Mouse (Mus musculus) kidney, postnatal 4 days (tissue): ENCODE results near the gene Trp63.
"Not testable (repeated sequence)": the region's sequence is repeated elsewhere in the genome, so short reads cannot be mapped to it uniquely, and the experiment has no call there.

Experiments
- DNase-seq, 2 experiments: peaks; one replicate each; pipeline ENCODE4 v3.0.0; 2021; ENCODE audit warnings: mixed read lengths in 2 of 2

Trp63 gene

DNA sequence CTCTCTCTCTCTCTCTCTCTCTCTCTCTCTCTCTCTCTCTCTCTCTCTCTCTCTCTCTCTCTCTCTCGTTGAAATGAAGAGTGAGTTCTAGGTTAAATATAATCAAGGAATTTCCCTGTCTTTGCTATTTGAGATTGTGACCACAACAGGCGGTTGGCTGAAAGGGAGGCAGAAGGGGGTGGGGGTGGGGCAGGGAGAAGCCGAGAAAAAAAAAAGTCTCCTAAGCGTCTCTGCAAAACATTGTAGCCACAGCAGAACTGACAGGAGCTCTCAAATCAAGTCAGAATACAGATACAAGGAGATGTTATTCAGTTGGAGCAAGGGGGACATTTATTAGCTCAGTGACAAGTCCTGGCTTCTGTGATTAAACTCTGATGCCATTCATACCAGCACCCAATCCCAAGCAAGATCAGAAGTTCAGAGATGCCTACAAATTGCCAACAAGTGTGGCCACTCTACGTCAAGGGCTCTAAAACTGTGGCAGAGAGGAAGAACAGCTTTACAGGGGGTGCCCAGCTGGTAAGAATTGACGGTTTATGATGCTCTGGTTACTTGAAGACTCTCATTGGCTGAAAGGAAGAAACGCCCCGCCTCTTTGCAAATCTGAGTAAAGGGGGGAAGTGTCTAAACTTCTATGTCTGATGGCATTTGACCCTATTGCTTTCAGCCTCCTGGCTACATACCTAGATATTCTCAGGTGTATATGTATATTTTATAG, at the start of gene Trp63:
TSS of gene Trp63 (plus strand) at position 233 of the 718 bp plus-strand sequence.
- no peak for DNase-seq

GRCm38 (mm10) chr16:25644716-25645115, 38.8 kb upstream of the Trp63 start:
- DNase-seq: not testable (repeated sequence)

- no peak for DNase-seq
Observed at GRCm38 (mm10) chr16:25660510-25661235, 22.9 kb upstream of the Trp63 start.

- DNase-seq: no peak
Observed at GRCm38 (mm10) chr16:25663116-25663515, 20.4 kb upstream of the Trp63 start.

GRCm38 (mm10) chr16:25673861-25674440, 9.6 kb upstream of the Trp63 start:
- no peak for DNase-seq

GRCm38 (mm10) chr16:25680369-25680768, 3.2 kb upstream of the Trp63 start:
- peak; percentile 14 to 26 for DNase-seq

DNA sequence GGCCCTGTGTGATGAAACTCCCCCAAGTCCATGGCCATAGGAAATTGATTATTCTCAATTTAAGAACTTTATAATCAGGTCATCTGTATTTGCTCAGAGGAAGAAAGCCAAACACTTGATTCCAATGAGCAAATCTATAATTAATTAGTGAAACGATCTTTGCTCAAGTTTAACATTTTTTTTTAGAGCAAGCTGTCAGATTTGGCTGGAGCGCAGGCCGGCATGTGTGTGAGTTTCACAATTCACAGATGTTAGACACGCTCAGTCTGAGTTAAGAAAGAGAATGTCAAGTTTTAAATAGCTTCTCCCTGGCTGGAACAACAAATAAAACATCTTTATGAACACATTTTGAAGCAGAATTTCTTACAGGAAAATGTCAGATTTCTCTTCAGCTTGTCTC, 1.0 kb upstream of the Trp63 start:
- DNase-seq: peak; percentile 6 to 14

- DNase-seq: no peak
Observed at GRCm38 (mm10) chr16:25684572-25684971, 1.0 kb downstream of the Trp63 start.

- DNase-seq: no peak
Observed at GRCm38 (mm10) chr16:25690612-25691011, 7.0 kb downstream of the Trp63 start.

DNA sequence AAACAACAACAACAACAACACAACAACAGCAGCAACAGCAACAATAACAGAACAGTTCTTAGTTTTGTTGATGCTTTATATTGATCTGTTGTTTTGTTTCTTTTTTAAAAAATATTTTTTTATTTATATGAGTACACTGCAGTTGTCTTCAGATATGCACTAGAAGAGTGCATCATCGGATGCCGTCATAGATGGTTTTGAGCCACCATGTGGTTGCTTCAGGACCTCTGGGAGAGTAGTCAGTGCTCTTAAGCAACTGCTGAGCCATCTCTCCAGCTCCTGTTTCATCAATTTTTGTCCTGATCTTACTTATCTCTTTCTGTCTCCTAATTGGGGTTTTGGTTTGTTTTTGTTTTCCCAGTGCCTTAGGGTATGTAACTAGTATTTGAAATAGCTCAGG, 17.7 kb downstream of the Trp63 start:
- no peak for DNase-seq

GRCm38 (mm10) chr16:25706260-25706659, 22.7 kb downstream of the Trp63 start:
- DNase-seq: no peak

GRCm38 (mm10) chr16:25715790-25716189, 32.2 kb downstream of the Trp63 start:
- no peak for DNase-seq

- no peak for DNase-seq
Observed at GRCm38 (mm10) chr16:25723131-25723530, 39.6 kb downstream of the Trp63 start.

DNA sequence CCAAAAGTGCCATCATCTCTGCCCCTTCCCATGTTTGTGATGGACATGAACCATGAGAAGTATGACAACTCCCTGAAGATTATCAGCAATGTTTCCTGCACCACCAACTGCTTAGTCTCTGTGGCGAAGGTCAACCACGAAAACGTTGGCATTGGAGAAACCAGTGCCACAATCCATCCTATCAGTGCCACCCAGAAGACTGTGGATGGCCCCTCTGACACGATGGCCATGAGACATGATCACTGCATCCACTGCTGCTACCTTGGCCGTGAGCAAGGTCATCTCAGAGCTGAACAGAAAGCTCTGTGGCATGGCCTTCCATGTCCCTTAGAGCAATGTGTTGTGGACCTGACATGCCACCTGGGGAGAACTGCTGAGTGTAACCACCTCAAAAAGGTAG, 43.4 kb downstream of the Trp63 start:
- DNase-seq: no peak

- DNase-seq: peak; percentile 72 to 81
Observed at GRCm38 (mm10) chr16:25727957-25728506, 44.5 kb downstream of the Trp63 start.

DNA sequence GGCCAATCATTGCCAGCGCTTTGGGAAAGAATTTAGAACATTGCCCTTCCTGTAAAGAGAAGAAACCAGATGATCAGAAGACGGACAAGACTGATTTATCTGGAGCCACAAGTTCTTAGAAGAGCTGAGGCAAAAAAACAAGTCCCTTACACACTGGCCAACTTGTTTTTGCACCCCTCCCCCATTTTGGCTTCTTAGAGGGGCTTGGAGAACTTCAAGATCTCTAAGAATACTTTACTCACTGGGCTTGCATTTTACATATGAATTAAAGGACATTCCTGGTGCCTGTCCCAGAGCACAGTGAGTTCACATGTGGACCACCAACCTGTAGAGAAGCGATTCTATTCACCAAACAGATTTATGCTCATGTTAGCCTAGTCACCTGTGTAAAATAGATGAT, 53.3 kb downstream of the Trp63 start:
- no peak for DNase-seq

DNA sequence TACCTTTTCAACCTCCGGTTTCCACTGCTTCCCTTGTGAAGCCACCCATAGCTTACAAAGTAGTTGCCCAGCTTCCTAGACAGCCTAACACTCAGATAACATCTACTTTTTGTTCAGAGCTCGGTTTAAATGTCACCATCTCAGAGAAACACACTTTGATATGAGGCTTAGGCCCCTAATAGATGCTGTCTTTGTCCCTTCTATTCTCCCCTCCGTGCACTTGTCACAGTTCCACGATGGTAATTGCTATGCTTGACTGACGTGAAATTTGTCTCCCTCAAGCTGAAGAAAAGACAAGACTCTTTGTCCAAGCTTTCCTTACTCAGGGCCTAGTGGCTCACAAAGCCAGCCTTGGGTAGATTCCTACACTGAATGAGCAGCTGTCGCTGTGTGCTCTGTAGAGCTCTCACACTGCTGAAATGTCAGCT, 54.1 kb downstream of the Trp63 start:
- DNase-seq: no peak

DNA sequence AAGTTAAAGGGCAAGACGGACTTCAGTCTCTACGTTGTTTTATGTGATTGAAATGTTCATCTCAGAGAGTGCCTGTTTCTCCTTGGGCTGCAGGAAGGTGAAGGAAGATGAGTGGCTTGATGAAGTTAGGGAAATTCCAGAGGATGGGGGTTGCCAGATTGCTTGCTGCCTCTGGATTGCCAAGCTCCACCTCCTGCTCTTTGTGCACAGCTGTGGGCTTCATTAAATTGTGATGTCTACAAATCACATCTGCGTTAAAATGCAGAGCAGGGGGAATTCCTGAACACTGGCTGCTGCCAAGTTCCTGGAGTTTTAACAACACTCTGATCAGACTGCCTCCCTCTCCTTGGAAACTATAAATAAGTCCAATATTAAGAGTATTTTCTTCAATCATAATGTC, 63.2 kb downstream of the Trp63 start:
- DNase-seq: peak; percentile 61 to 71

GRCm38 (mm10) chr16:25751866-25752265, 68.3 kb downstream of the Trp63 start:
- peak; percentile 38 to 61 for DNase-seq

GRCm38 (mm10) chr16:25758108-25758507, 74.5 kb downstream of the Trp63 start:
- peak; percentile 15 to 28 for DNase-seq

DNA sequence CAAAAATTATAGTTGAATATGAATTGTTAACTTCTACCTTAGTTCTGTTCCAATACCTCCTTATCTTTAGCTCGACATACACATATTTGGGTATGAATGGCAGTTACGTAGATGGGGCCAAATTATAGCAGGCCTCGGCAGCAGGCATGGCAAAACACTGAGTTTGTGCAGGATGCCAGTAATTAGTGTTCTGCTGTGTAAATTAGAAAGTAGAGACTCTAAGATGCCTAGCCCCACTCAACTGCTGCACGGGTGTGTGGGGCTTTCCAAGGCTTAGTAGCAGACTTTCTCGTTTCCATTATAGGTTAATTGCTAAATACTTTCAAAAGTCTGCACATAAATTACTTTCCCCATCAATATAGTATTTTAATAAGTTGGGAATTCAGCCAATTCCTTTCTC, 82.0 kb downstream of the Trp63 start:
- no peak for DNase-seq

DNA sequence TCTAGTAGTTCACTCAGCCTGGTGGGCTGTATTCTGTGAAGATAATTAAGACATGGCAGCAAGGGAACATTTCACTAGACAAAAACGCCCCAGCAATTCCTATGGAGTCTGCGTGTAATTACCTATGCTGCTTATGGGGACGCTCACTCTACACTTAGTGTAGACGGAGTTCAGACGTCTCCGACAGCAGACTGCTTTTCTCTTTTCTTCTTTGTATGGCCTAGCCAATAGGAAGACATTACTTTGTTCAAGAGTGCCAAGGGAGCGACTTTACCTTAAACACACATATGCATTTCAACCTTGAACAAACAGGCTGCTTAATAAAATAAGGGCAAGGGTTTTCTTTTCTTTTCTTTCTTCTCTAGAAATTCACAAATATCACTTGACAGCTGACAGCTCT, 91.0 kb downstream of the Trp63 start:
- no peak for DNase-seq

GRCm38 (mm10) chr16:25777501-25777900, 93.9 kb downstream of the Trp63 start:
- DNase-seq: no peak

GRCm38 (mm10) chr16:25779964-25780363, 96.4 kb downstream of the Trp63 start:
- no peak for DNase-seq
